Mouse (Mus musculus) small intestine, adult 2 months (tissue): ENCODE measurements around the gene Usp40.
"Not testable (repeated sequence)": the region's sequence is repeated elsewhere in the genome, so short reads cannot be mapped to it uniquely, and the experiment has no call there.

Experiments used
- CTCF ChIP-seq: fragments of 200-500 bp; IDR thresholded peaks from 2 replicates; pipeline ENCODE4 v1.5.1; 2012; ENCODE audit warnings: low read depth, mild to moderate bottlenecking, control low read depth, inconsistent platforms, low read length, moderate library complexity, mixed read lengths; ENCODE audit not compliant: insufficient replicate concordance, insufficient read length; ENCODE audit errors: extremely low read depth
- POLR2A ChIP-seq: fragments of 200-500 bp; IDR thresholded peaks from 2 replicates; pipeline ENCODE4 v1.6.1; 2012; ENCODE audit warnings: low read depth, mild to moderate bottlenecking, control low read depth, inconsistent platforms, low read length, moderate library complexity

GRCm38 (mm10) chr1:88044832-88045437, 36.6 kb upstream of the Usp40 start:
- TF ChIP-seq CTCF, POLR2A: not testable (repeated sequence)
